1 mouse cellular context compared by ENCODE assay signal in genomic region chr1:127827325-127827724, GRCm38 (mm10).
TF ChIP-seq lines count a peak whose summit lies in the region.

No protein-coding gene starts in this region.

TF ChIP-seq in CH12.LX, 34 proteins besides CTCF, POLR2A, EP300 and RAD21 (continued from another document):
- TF ChIP-seq NELFE (IDR thresholded peaks at IDR 0.05; ENCODE audit: low read depth, low read length) = no peak
- no peak for TF ChIP-seq NRF1 (IDR thresholded peaks at IDR 0.05; ENCODE audit: low read depth, low read length)
- no peak; the same call in 1 of the 2 replicates for TF ChIP-seq IRF4 (IDR thresholded peaks at IDR 0.05; ENCODE audit: low read depth, low read length)
- no peak for TF ChIP-seq ETS1 (conservative IDR thresholded peaks at IDR 0.05; ENCODE audit: low read depth, low read length)
